Mouse (Mus musculus): ENCODE results near the gene Hist1h2ag. TPM values are rescaled to one million over a fixed set of nuclear protein-coding genes. Genes with fewer than 3 reads are reported as not detected.
A peak's percentile ranks its signal among the peaks of the same experiment; 100 is the strongest.

Hist1h2ag gene
- polyA plus RNA-seq, 1 experiment, result 10.2 TPM

DNA sequence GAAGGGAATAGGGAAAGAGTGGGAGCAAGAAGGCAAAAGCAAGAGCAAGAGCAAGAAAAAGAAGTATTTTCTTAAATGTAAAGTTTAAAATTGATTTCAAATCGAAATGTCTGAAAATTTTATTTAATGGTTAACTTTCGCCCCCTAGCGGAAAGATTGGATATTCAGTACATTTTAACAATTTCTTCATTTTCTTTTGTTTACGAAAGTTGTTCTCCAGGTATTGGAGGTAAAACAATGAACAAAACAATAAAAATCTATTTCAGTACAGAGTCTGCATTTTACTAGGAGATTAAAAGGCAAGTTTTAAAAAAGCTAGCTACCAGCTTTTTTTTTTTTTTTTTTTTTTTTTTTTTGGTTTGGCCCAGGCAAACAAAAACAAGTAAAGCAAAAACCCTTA lies 12.3 kb downstream of the Hist1h2ag start:
- TF ChIP-seq POLR2A (IDR thresholded peaks at IDR 0.05; ENCODE audit: low read depth, low read length) (no peak), CTCF (IDR thresholded peaks at IDR 0.05; ENCODE audit: extremely low read depth, insufficient read depth, insufficient read length, insufficient replicate concordance) (no peak)
- DNase-seq (ENCODE audit: low read depth in 1 of 2, low spot score in 2 of 2), result no peak
- Histone ChIP-seq H3K27me3 (ENCODE audit: control insufficient read depth, insufficient read depth, low read length) (no peaks in the 10 kb centered on the region), H3K4me1 (ENCODE audit: control insufficient read depth, insufficient read depth, insufficient read length) (peaks cover 6% of the 10 kb centered on the region), H3K27ac (ENCODE audit: insufficient read depth, low read length) (no peak overlapping the region), H3K4me3 (ENCODE audit: extremely low read depth, insufficient read depth, insufficient read length) (no peak overlapping the region), H3K36me3 (ENCODE audit: control insufficient read depth, insufficient read depth, low read length) (no peaks in the 10 kb centered on the region)
- 5% methylated on average over 4 of the region's 4 CpGs for WGBS

DNA sequence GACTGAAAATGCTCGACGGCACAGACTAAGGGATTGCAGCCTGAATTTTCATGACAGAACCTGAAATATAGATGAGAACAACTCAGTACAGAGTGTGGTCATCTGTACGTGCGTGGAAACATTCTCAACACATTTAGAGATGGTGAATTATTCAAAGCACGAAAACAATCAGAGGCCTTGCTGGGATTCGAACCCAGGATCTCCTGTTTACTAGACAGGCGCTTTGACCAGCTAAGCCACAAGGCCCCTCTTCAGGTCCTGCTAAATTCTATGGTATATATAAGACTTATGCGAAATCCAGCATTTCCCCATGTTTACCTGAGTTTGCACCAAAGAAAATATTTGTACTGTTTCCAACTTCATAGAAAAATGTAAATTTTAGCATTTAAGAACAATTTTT lies 12.8 kb downstream of the Hist1h2ag start:
- no peaks in the 10 kb centered on the region for H3K36me3 ChIP-seq (ENCODE audit: control insufficient read depth, insufficient read depth, low read length)
- no peaks in the 10 kb centered on the region for H3K27me3 ChIP-seq (ENCODE audit: control insufficient read depth, insufficient read depth, low read length)
- no peak overlapping the region for H3K4me3 ChIP-seq (ENCODE audit: extremely low read depth, insufficient read depth, insufficient read length)
- H3K27ac ChIP-seq (ENCODE audit: insufficient read depth, low read length), result no peak overlapping the region
- peaks cover 4% of the 10 kb centered on the region for H3K4me1 ChIP-seq (ENCODE audit: control insufficient read depth, insufficient read depth, insufficient read length)
- WGBS, result 82% methylated on average over 8 of the region's 8 CpGs
- no peak for DNase-seq (ENCODE audit: low read depth in 1 of 2, low spot score in 2 of 2)
- TF ChIP-seq CTCF (IDR thresholded peaks at IDR 0.05; ENCODE audit: extremely low read depth, insufficient read depth, insufficient read length, insufficient replicate concordance) (no peak), POLR2A (IDR thresholded peaks at IDR 0.05; ENCODE audit: low read depth, low read length) (no peak)

DNA sequence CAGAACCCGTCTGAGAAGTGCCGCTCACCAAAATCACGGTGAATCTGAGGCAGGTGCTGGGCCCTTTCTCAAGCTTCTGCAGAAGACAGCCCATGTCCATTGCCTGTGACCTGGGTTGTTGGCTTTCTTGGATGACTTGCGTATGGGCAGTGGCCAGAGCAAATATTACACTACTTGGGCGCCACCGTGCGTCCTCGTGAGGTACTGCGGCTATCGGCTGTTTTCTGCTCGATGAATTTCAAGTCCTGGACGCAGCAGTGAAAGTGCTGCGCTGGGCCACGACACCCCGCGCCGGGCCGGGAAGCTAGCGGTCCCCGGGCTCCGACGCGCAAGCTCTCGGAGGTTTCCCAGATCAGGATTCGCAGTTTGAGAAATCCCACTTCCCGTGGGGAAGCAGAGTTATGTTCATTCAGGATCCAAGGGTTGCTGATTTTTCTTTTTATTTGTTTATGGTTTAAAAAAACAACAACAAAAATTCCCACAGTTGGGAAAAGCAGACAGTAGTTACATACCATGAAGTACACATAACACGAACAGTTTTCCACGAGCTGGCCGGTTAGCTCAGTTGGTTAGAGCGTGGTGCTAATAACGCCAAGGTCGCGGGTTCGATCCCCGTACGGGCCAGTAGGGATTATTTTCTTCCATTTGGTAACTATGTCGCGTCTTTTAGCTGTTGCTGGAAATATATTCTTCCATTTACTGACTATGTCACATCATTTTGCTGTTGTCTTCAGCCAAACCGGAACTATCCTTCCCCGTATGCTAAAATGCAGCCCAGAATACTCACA lies 13.9 kb downstream of the Hist1h2ag start:
- DNase-seq (ENCODE audit: low read depth in 1 of 2, low spot score in 2 of 2), result peak; percentile 81 to 88
- WGBS, result 2% methylated on average over 40 of the region's 40 CpGs
- Histone ChIP-seq H3K36me3 (ENCODE audit: control insufficient read depth, insufficient read depth, low read length) (no peaks in the 10 kb centered on the region), H3K27me3 (ENCODE audit: control insufficient read depth, insufficient read depth, low read length) (no peaks in the 10 kb centered on the region), H3K27ac (ENCODE audit: insufficient read depth, low read length) (peak overlapping the region; percentile 59; the same call in 1 of the 2 replicates), H3K4me1 (ENCODE audit: control insufficient read depth, insufficient read depth, insufficient read length) (peaks cover 2% of the 10 kb centered on the region), H3K4me3 (ENCODE audit: extremely low read depth, insufficient read depth, insufficient read length) (peak overlapping the region; percentile 63)
- TF ChIP-seq CTCF (IDR thresholded peaks at IDR 0.05; ENCODE audit: extremely low read depth, insufficient read depth, insufficient read length, insufficient replicate concordance) (peak; percentile 89; the same call in 1 of the 2 replicates), POLR2A (IDR thresholded peaks at IDR 0.05; ENCODE audit: low read depth, low read length) (no peak)

DNA sequence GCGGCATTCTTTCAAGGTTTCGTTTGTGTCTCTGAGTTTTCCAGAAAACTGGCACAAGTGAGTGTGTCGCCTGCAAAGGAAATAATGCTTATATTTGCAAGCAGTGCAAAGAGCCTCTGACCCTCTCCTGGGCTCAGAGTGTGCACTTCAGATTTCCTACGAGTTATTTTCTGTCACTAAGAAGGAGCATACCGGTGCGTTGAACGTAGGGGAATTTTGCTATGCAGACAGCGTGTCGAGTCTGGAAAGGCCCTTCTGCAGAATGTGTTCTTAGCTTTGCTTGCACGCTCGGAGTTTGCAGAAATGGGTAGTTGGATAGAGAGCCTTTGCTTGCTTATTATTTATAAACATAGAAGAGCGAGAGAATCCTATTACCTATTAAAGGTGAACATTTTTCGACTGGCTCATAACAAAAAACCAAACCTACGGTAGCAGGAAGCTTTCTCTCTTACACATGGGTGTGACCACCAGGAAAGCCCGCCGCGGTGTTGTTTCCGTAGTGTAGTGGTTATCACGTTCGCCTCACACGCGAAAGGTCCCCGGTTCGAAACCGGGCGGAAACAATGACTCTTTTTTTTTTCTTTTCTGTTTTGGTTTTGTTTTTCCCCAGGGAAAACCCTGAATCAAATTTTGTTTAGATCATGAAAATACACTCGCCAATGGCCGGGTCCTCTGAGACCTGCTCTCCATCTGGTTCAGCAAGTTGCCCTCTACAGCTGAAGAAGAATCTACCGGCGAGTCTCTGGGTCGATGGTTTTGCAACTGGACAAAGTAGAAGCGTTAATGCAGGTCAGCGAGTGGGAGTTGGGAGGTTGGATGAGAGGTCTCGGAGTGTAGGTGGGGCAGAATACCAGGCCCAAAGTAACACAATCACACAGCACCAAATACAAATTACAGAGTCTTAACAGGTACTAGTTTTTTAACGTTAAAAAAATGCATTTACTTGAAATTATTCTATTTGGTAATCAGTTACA lies 16.4 kb downstream of the Hist1h2ag start:
- Histone ChIP-seq H3K27me3 (ENCODE audit: control insufficient read depth, insufficient read depth, low read length) (no peaks in the 10 kb centered on the region), H3K4me1 (ENCODE audit: control insufficient read depth, insufficient read depth, insufficient read length) (peaks cover 2% of the 10 kb centered on the region), H3K4me3 (ENCODE audit: extremely low read depth, insufficient read depth, insufficient read length) (peak overlapping the region; percentile 57), H3K27ac (ENCODE audit: insufficient read depth, low read length) (0 out of 2 replicates have a peak overlapping the region, but pooled peaks have one; percentile 34), H3K36me3 (ENCODE audit: control insufficient read depth, insufficient read depth, low read length) (no peaks in the 10 kb centered on the region)
- 5% methylated on average over 35 of the region's 35 CpGs for WGBS
- no peak for TF ChIP-seq POLR2A (IDR thresholded peaks at IDR 0.05; ENCODE audit: low read depth, low read length)
- DNase-seq (ENCODE audit: low read depth in 1 of 2, low spot score in 2 of 2), result peak; percentile 66 to 73

DNA sequence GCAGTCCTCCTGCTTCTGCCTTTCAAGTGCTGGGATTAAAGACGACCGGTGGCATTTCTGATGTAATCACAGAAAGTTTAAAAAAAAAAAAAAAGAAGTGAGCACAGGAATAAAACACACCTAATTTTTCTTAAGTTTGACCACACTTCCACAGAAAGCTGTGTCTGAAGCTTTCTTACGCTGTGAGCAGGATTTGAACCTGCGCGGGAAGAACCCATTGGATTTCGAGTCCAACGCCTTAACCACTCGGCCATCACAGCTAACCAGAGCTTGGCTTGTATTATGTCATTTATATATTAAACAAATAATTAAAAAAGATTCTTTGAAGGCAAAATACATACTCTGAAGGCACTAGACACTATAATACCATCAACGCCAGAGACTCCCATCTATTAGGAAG lies 20.5 kb downstream of the Hist1h2ag start:
- Histone ChIP-seq H3K27ac (ENCODE audit: insufficient read depth, low read length) (no peak overlapping the region), H3K36me3 (ENCODE audit: control insufficient read depth, insufficient read depth, low read length) (no peaks in the 10 kb centered on the region), H3K4me3 (ENCODE audit: extremely low read depth, insufficient read depth, insufficient read length) (peak overlapping the region; percentile 48; the same call in 1 of the 2 replicates), H3K4me1 (ENCODE audit: control insufficient read depth, insufficient read depth, insufficient read length) (peaks cover 2% of the 10 kb centered on the region), H3K27me3 (ENCODE audit: control insufficient read depth, insufficient read depth, low read length) (0 out of 2 replicates have a peak, but pooled peaks cover 1% of the 10 kb centered on the region)
- TF ChIP-seq CTCF (IDR thresholded peaks at IDR 0.05; ENCODE audit: extremely low read depth, insufficient read depth, insufficient read length, insufficient replicate concordance) (no peak), POLR2A (IDR thresholded peaks at IDR 0.05; ENCODE audit: low read depth, low read length) (no peak)
- WGBS, result under 1% methylated on average over 9 of the region's 9 CpGs
- peak; percentile 57 to 73 for DNase-seq (ENCODE audit: low read depth in 1 of 2, low spot score in 2 of 2)

DNA sequence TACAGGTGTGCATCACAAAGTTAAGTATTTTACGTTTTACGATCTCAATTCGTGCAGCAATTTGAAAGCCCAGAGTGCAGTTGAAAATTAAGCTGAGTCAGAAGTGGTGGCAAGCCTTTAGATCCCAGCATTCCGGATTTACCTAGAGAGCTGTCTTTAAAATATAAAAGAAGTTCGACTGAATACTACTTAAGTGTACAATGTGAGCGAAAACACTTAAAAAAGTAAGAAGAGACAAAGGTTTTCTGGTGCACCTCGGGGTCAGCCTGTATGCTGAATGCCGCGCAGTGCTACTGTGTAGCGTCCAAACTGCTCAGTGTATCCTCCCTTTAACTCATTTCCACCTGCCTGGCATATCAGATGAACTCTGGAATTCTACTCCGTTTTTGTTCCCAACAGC lies 21.2 kb downstream of the Hist1h2ag start:
- TF ChIP-seq POLR2A (IDR thresholded peaks at IDR 0.05; ENCODE audit: low read depth, low read length), result no peak
- TF ChIP-seq CTCF (IDR thresholded peaks at IDR 0.05; ENCODE audit: extremely low read depth, insufficient read depth, insufficient read length, insufficient replicate concordance), result no peak
- under 1% methylated on average over 11 of the region's 11 CpGs for WGBS
- Histone ChIP-seq H3K36me3 (ENCODE audit: control insufficient read depth, insufficient read depth, low read length) (no peaks in the 10 kb centered on the region), H3K4me1 (ENCODE audit: control insufficient read depth, insufficient read depth, insufficient read length) (peaks cover under 1% of the 10 kb centered on the region; the same call in 1 of the 2 replicates), H3K27me3 (ENCODE audit: control insufficient read depth, insufficient read depth, low read length) (0 out of 2 replicates have a peak, but pooled peaks cover 1% of the 10 kb centered on the region), H3K27ac (ENCODE audit: insufficient read depth, low read length) (no peak overlapping the region), H3K4me3 (ENCODE audit: extremely low read depth, insufficient read depth, insufficient read length) (peak overlapping the region; percentile 48)
- DNase-seq (ENCODE audit: low read depth in 1 of 2, low spot score in 2 of 2), result no peak
